Mouse (Mus musculus) CH12.LX (cell line): ENCODE data around the gene Serpine1. TPM values are rescaled to one million over a fixed set of nuclear protein-coding genes. Genes with fewer than 3 reads are reported as not detected.

ENCODE experiments used
- DNase-seq: peaks from one replicate; pipeline ENCODE4 v3.0.0-alpha.2; 2013; ENCODE audit errors: extremely low read depth
- H3K27ac ChIP-seq: 2 replicates; pipeline ENCODE4 v1.5.1; 2012; ENCODE audit warnings: low read depth, mild to moderate bottlenecking, control low read depth, moderate library complexity; ENCODE audit not compliant: insufficient read depth
- H3K27me3 ChIP-seq: replicated peaks from 2 replicates; pipeline ENCODE3; 2012; ENCODE audit warnings: inconsistent platforms
- H3K36me3 ChIP-seq, 2 experiments: replicated peaks in 1 of 2; 2 replicates each; pipeline versions ENCODE3 to v1.6.1; 2012; ENCODE audit warnings: inconsistent platforms in 1 of 2, low read length in 1 of 2, mild to moderate bottlenecking in 1 of 2, mixed read lengths in 1 of 2, moderate library complexity in 1 of 2; ENCODE audit not compliant: control insufficient read depth in 1 of 2, insufficient read depth in 1 of 2
- H3K4me1 ChIP-seq, 2 experiments: 2 replicates each; pipeline ENCODE4 v1.6.1; 2012; ENCODE audit warnings: inconsistent platforms in 1 of 2, moderate library complexity in 1 of 2; ENCODE audit not compliant: insufficient read depth in 2 of 2, control insufficient read depth in 1 of 2
- H3K4me2 ChIP-seq: 2 replicates; pipeline ENCODE4 v1.6.1; 2012; ENCODE audit warnings: low read depth, mild to moderate bottlenecking, control low read depth; ENCODE audit not compliant: poor library complexity, insufficient read depth, severe bottlenecking
- H3K4me3 ChIP-seq, 3 experiments: fragments of 150-350 bp in 1 of 3; sonication (generic) in 1 of 3; replicated peaks in 1 of 3; 2 replicates each; pipeline versions ENCODE3 to v1.5.1; 2011 to 2012; ENCODE audit warnings: low read depth in 2 of 3, low read length in 2 of 3, mild to moderate bottlenecking in 2 of 3, moderate library complexity in 2 of 3, control low read depth in 1 of 3, improper control_type of control experiment in 1 of 3, inconsistent platforms in 1 of 3, mixed read lengths in 1 of 3; ENCODE audit not compliant: poor library complexity in 1 of 3
- H3K79me2 ChIP-seq: replicated peaks from 2 replicates; pipeline ENCODE4 v1.6.1; 2012; ENCODE audit warnings: mild to moderate bottlenecking, moderate library complexity; ENCODE audit not compliant: control insufficient read depth, poor library complexity, insufficient read depth, severe bottlenecking; ENCODE audit errors: extremely low read depth
- H3K9ac ChIP-seq: 2 replicates; pipeline ENCODE4 v1.6.1; 2012; ENCODE audit warnings: low read depth, mild to moderate bottlenecking, control low read depth, moderate library complexity; ENCODE audit not compliant: insufficient read depth
- H3K9me3 ChIP-seq: replicated peaks from 2 replicates; pipeline ENCODE3; 2012; ENCODE audit warnings: low read length, inconsistent platforms, mixed read lengths
- BHLHE40 ChIP-seq: IDR thresholded peaks from 2 replicates; pipeline ENCODE4 v1.6.1; 2011; ENCODE audit warnings: mild to moderate bottlenecking, low read depth, low read length, improper control_type of control experiment
- CHD1 ChIP-seq: IDR thresholded peaks from 2 replicates; pipeline ENCODE4 v1.6.1; 2012; ENCODE audit warnings: low read depth, low read length, improper control_type of control experiment, inconsistent platforms
- CHD2 ChIP-seq: IDR thresholded peaks from 2 replicates; pipeline ENCODE4 v1.6.1; 2011; ENCODE audit warnings: low read length, improper control_type of control experiment
- E2F4 ChIP-seq: IDR thresholded peaks from 2 replicates; pipeline ENCODE4 v1.6.1; 2011; ENCODE audit warnings: low read depth, low read length, improper control_type of control experiment; ENCODE audit not compliant: insufficient replicate concordance
- ELF1 ChIP-seq: IDR thresholded peaks from 2 replicates; pipeline ENCODE4 v1.6.1; 2014; ENCODE audit warnings: low read depth, mild to moderate bottlenecking, inconsistent platforms, low read length, improper control_type of control experiment
- GABPA ChIP-seq: IDR thresholded peaks from 2 replicates; pipeline ENCODE4 v1.6.1; 2012; ENCODE audit warnings: low read depth, low read length, improper control_type of control experiment, inconsistent platforms; ENCODE audit not compliant: insufficient replicate concordance
- HCFC1 ChIP-seq: IDR thresholded peaks from 2 replicates; pipeline ENCODE4 v1.6.1; 2012; ENCODE audit warnings: low read depth, mild to moderate bottlenecking, inconsistent platforms, low read length, improper control_type of control experiment
- IRF4 ChIP-seq: IDR thresholded peaks from 2 replicates; pipeline ENCODE4 v1.6.1; 2014; ENCODE audit warnings: low read depth, mild to moderate bottlenecking, inconsistent platforms, low read length, improper control_type of control experiment
- JUN ChIP-seq: IDR thresholded peaks from 2 replicates; pipeline ENCODE4 v1.6.1; 2011; ENCODE audit warnings: low read depth, mild to moderate bottlenecking, low read length, improper control_type of control experiment, moderate library complexity; ENCODE audit not compliant: insufficient read depth
- KAT2A ChIP-seq: IDR thresholded peaks from 2 replicates; pipeline ENCODE4 v1.6.1; 2012; ENCODE audit warnings: low read length, improper control_type of control experiment, inconsistent platforms; ENCODE audit not compliant: insufficient replicate concordance
- MAFK ChIP-seq: IDR thresholded peaks from 2 replicates; pipeline ENCODE4 v1.6.1; 2011; ENCODE audit warnings: low read length, improper control_type of control experiment; ENCODE audit not compliant: insufficient replicate concordance
- MAX ChIP-seq: IDR thresholded peaks from 2 replicates; pipeline ENCODE4 v1.6.1; 2011; ENCODE audit warnings: low read length, improper control_type of control experiment
- MAZ ChIP-seq: IDR thresholded peaks from 2 replicates; pipeline ENCODE4 v1.6.1; 2012; ENCODE audit warnings: low read depth, mild to moderate bottlenecking, inconsistent platforms, low read length, improper control_type of control experiment, moderate library complexity
- MEF2A ChIP-seq: IDR thresholded peaks from 2 replicates; pipeline ENCODE4 v1.6.1; 2014; ENCODE audit warnings: low read depth, mild to moderate bottlenecking, inconsistent platforms, low read length, improper control_type of control experiment, borderline replicate concordance
- MXI1 ChIP-seq: IDR thresholded peaks from 2 replicates; pipeline ENCODE4 v1.6.1; 2011; ENCODE audit warnings: mild to moderate bottlenecking, low read depth, low read length, improper control_type of control experiment
- NELFE ChIP-seq: IDR thresholded peaks from 2 replicates; pipeline ENCODE4 v1.6.1; 2011; ENCODE audit warnings: low read depth, low read length, improper control_type of control experiment
- NRF1 ChIP-seq: IDR thresholded peaks from 2 replicates; pipeline ENCODE4 v1.6.1; 2014; ENCODE audit warnings: low read depth, mild to moderate bottlenecking, inconsistent platforms, low read length, improper control_type of control experiment, moderate library complexity
- PAX5 ChIP-seq: IDR thresholded peaks from 2 replicates; pipeline ENCODE4 v1.6.1; 2012; ENCODE audit warnings: low read length, inconsistent platforms, mixed read lengths
- POLR2AphosphoS2 ChIP-seq: IDR thresholded peaks from 2 replicates; pipeline ENCODE4 v1.6.1; 2011; ENCODE audit warnings: low read depth, low read length, improper control_type of control experiment
- RAD21 ChIP-seq: IDR thresholded peaks from 2 replicates; pipeline ENCODE4 v1.6.1; 2011; ENCODE audit warnings: low read depth, mild to moderate bottlenecking, low read length, improper control_type of control experiment, moderate library complexity
- RCOR1 ChIP-seq: conservative IDR thresholded peaks from 2 replicates; pipeline ENCODE4 v1.6.1; 2012; ENCODE audit warnings: low read depth, mild to moderate bottlenecking, inconsistent platforms, low read length, improper control_type of control experiment
- SMC3 ChIP-seq: IDR thresholded peaks from 2 replicates; pipeline ENCODE4 v1.6.1; 2011; ENCODE audit warnings: low read depth, low read length, improper control_type of control experiment
- TBP ChIP-seq: conservative IDR thresholded peaks from 2 replicates; pipeline ENCODE4 v1.6.1; 2011; ENCODE audit warnings: low read depth, low read length, improper control_type of control experiment
- TCF12 ChIP-seq: IDR thresholded peaks from 2 replicates; pipeline ENCODE4 v1.6.1; 2014; ENCODE audit warnings: low read depth, mild to moderate bottlenecking, inconsistent platforms, low read length, improper control_type of control experiment
- UBTF ChIP-seq: IDR thresholded peaks from 2 replicates; pipeline ENCODE4 v1.6.1; 2012; ENCODE audit warnings: low read depth, mild to moderate bottlenecking, inconsistent platforms, low read length, improper control_type of control experiment, moderate library complexity
- USF1 ChIP-seq: IDR thresholded peaks from 2 replicates; pipeline ENCODE4 v1.6.1; 2014; ENCODE audit warnings: low read depth, mild to moderate bottlenecking, inconsistent platforms, low read length, improper control_type of control experiment
- ZC3H11A ChIP-seq: IDR thresholded peaks from 2 replicates; pipeline ENCODE4 v1.6.1; 2012; ENCODE audit warnings: low read depth, mild to moderate bottlenecking, inconsistent platforms, low read length, improper control_type of control experiment
- ZKSCAN1 ChIP-seq: IDR thresholded peaks from 2 replicates; pipeline ENCODE4 v1.6.1; 2012; ENCODE audit warnings: low read depth, inconsistent platforms, low read length, improper control_type of control experiment, borderline replicate concordance
- ZMIZ1 ChIP-seq: IDR thresholded peaks from 2 replicates; pipeline ENCODE4 v1.6.1; 2012; ENCODE audit warnings: low read depth, mild to moderate bottlenecking, inconsistent platforms, low read length, improper control_type of control experiment
- ZNF384 ChIP-seq: IDR thresholded peaks from 2 replicates; pipeline ENCODE4 v1.6.1; 2012; ENCODE audit warnings: low read depth, low read length, improper control_type of control experiment, inconsistent platforms
- dilution Hi-C: fragments of 300-500 bp; cut with MboI; formaldehyde crosslinking; loops from 2 replicates; pipeline ENCODE4 v1.14.3; 2020; ENCODE audit warnings: low sequenced_read_pairs; ENCODE audit not compliant: extremely low pct_unique_long_range_greater_than_20kb, extremely low pct_ligation_motif_present
- in situ Hi-C: fragments of 300-500 bp; cut with MboI; formaldehyde crosslinking; loops from 3 replicates; pipeline ENCODE4 v1.14.3; 2019; ENCODE audit warnings: low sequenced_read_pairs, low pct_ligation_motif_present, low pct_unique_long_range_greater_than_20kb, mixed read lengths
- polyA plus RNA-seq: library from polyadenylated mRNA; unstranded; fragments of >175 nt; gene quantifications from 2 replicates; pipeline ENCODE4 v1.2.1, GENCODE M21; 2012; ENCODE audit warnings: low read depth; ENCODE audit not compliant: insufficient read length
- total RNA-seq, 2 experiments: library from RNA; depleted of rRNA; stranded (reverse); fragments of 300-350 nt in 1 of 2; fragments of >200 nt in 1 of 2; gene quantifications; 2 replicates each; pipeline ENCODE4 v1.2.3; 2012 to 2014

Gene Serpine1
- total and polyA plus RNA-seq, 3 experiments = 0.51 to 1.8 (median 0.61) TPM

GRCm38 (mm10) chr5:137062601-137063000, 9.5 kb downstream of the Serpine1 start:
- Histone ChIP-seq H3K9me3 (no peaks in the 10 kb centered on the region), H3K79me2 (no peaks in the 10 kb centered on the region), H3K4me1 (peaks cover 2 to 20% of the 10 kb centered on the region in 2 experiments; a peak in 2 of 4 replicates), H3K27me3 (peaks cover 28% of the 10 kb centered on the region), H3K4me2 (no peak overlapping the region), H3K9ac (no peak overlapping the region), H3K4me3 (no peak overlapping the region), H3K27ac (no peak overlapping the region), H3K36me3 (no peaks in the 10 kb centered on the region)
- in situ Hi-C loops = loop anchor here (10.0 kb wide), 1 partner anchor 52 kb away; the partner anchor contains the start of gene Trim56
- TF ChIP-seq ZKSCAN1 = no peak
- no peak for TF ChIP-seq TCF12
- TF ChIP-seq RCOR1 = no peak
- no peak for TF ChIP-seq ZNF384
- dilution Hi-C loops = no loop called here
- DNase-seq = no peak

- Histone ChIP-seq H3K27me3 (peaks cover 24% of the 10 kb centered on the region), H3K4me3 (no peak overlapping the region), H3K9me3 (no peaks in the 10 kb centered on the region), H3K27ac (no peak overlapping the region), H3K36me3 (no peaks in the 10 kb centered on the region), H3K79me2 (no peaks in the 10 kb centered on the region), H3K4me1 (peaks cover 2 to 20% of the 10 kb centered on the region in 2 experiments; a peak in 2 of 4 replicates), H3K4me2 (peak overlapping the region; percentile 9; the same call in 1 of the 2 replicates), H3K9ac (no peak overlapping the region)
- DNase-seq = peak; percentile 83
- in situ Hi-C loops = loop anchor here (10.0 kb wide), 1 partner anchor 53 kb away; the partner anchor contains the start of gene Trim56
- dilution Hi-C loops = no loop called here
- peak; percentile 55; the same call in 1 of the 2 replicates for TF ChIP-seq MAZ
- TF ChIP-seq MAFK = no peak
- TF ChIP-seq ZMIZ1 = no peak
- no peak for TF ChIP-seq GABPA
- TF ChIP-seq E2F4 = no peak
- no peak for TF ChIP-seq CHD2
- no peak for TF ChIP-seq ZKSCAN1
- no peak for TF ChIP-seq CHD1
- TF ChIP-seq MXI1 = no peak
- TF ChIP-seq PAX5 = no peak
- peak; percentile 40 for TF ChIP-seq SMC3
- peak; percentile 60 for TF ChIP-seq IRF4
- TF ChIP-seq RAD21 = peak; percentile 20
- TF ChIP-seq UBTF = no peak
- TF ChIP-seq NELFE = 0 out of 2 replicates have a peak, but pooled peaks have one; percentile 16
- TF ChIP-seq ZC3H11A = no peak
- no peak for TF ChIP-seq ELF1
- no peak for TF ChIP-seq POLR2AphosphoS2
- no peak for TF ChIP-seq USF1
- TF ChIP-seq NRF1 = no peak
- no peak for TF ChIP-seq TBP
- no peak for TF ChIP-seq HCFC1
- TF ChIP-seq BHLHE40 = no peak; the same call in 1 of the 2 replicates
- TF ChIP-seq MEF2A = no peak
- no peak for TF ChIP-seq KAT2A
- no peak for TF ChIP-seq TCF12
- no peak for TF ChIP-seq ZNF384
- TF ChIP-seq MAX = 0 out of 2 replicates have a peak, but pooled peaks have one; percentile 9
- TF ChIP-seq JUN = peak; percentile 62; the same call in 1 of the 2 replicates
Observed at GRCm38 (mm10) chr5:137061809-137062481, 10.1 kb downstream of the Serpine1 start.
